Mouse (Mus musculus): ENCODE measurements around the gene Slc7a1. TPM values are rescaled to one million over a fixed set of nuclear protein-coding genes. Genes with fewer than 3 reads are reported as not detected.

The Slc7a1 gene
- polyA plus RNA-seq, 1 experiment from 2014 or later: 12.3 TPM

- WGBS: 95% methylated on average over 3 of the region's 3 CpGs
Observed at GRCm38 (mm10) chr5:148367816-148368215, 31.9 kb downstream of the Slc7a1 start.

GRCm38 (mm10) chr5:148366455-148366854 is 33.2 kb downstream of the Slc7a1 start:
- Histone ChIP-seq H3K4me1 (replicated peaks; ENCODE audit: insufficient read depth, low read length) (peaks cover 7% of the 10 kb centered on the region; the same call in 1 of the 2 replicates), H3K36me3 (ENCODE audit: insufficient read depth, low read length) (no peaks in the 10 kb centered on the region), H3K9me3 (replicated peaks; ENCODE audit: low read length) (no peaks in the 10 kb centered on the region), H3K27me3 (ENCODE audit: insufficient read depth, low read length) (no peaks in the 10 kb centered on the region), H3K9ac (ENCODE audit: low read depth, low read length) (no peak overlapping the region), H3K27ac (no peak overlapping the region), H3K4me3 (replicated peaks; ENCODE audit: low read depth, low read length) (no peak overlapping the region), H3K4me2 (ENCODE audit: low read length) (no peak overlapping the region)
- TF ChIP-seq CTCF (IDR thresholded peaks at IDR 0.05; ENCODE audit: low read depth): no peak
- ATAC-seq (replicated peaks; ENCODE audit: low FRiP score, low read depth) (no peak), DNase-seq (ENCODE audit: low spot score) (no peak)
- 80% methylated on average over 9 of the region's 9 CpGs for WGBS

More at GRCm38 (mm10) chr5:148367816-148368215, 31.9 kb downstream of the Slc7a1 start:
- H3K27ac ChIP-seq: no peak overlapping the region
- ATAC-seq (replicated peaks; ENCODE audit: low FRiP score, low read depth): no peak
- no peak for TF ChIP-seq CTCF (IDR thresholded peaks at IDR 0.05; ENCODE audit: low read depth)
- peaks cover 6% of the 10 kb centered on the region; the same call in 1 of the 2 replicates for H3K4me1 ChIP-seq (replicated peaks; ENCODE audit: insufficient read depth, low read length)
- no peak overlapping the region for H3K4me2 ChIP-seq (ENCODE audit: low read length)
- no peaks in the 10 kb centered on the region for H3K27me3 ChIP-seq (ENCODE audit: insufficient read depth, low read length)
- no peak for DNase-seq (ENCODE audit: low spot score)
- H3K9me3 ChIP-seq (replicated peaks; ENCODE audit: low read length): no peaks in the 10 kb centered on the region
- no peaks in the 10 kb centered on the region for H3K36me3 ChIP-seq (ENCODE audit: insufficient read depth, low read length)
- no peak overlapping the region for H3K4me3 ChIP-seq (replicated peaks; ENCODE audit: low read depth, low read length)
- no peak overlapping the region for H3K9ac ChIP-seq (ENCODE audit: low read depth, low read length)

DNA sequence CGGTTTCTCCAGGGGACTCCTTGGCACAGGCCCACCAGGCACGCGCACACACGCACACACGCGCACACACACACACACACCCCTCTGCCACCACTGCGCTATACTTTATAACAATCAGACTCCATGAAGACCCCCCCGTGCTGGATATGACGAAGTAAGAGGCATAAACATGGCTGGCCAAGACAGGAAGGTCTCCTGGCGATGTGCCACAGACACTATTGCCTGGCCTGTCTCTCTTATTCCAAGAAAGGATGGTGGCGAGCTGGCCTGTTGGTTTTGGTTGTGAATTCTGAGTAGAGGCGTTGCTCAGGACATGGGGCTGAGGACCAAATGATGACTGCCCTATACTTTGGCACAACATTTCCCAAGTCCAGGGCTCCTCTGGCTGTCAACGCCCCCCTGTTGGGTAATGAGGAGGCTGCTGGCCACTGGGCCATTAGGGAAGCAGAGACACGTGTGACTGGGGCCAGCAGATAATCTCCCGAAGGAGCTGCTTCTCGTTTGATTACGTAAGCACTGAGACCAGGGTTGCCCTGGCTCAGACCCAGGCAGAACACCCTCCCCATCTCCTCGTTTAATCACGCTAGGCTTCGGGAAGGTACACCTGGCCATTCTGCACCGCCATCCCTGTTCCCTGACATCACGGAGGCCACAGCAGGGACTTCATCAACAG is 36.1 kb downstream of the Slc7a1 start:
- no peak for TF ChIP-seq CTCF (IDR thresholded peaks at IDR 0.05; ENCODE audit: low read depth)
- H3K9me3 ChIP-seq (replicated peaks; ENCODE audit: low read length): no peaks in the 10 kb centered on the region
- no peak overlapping the region for H3K4me3 ChIP-seq (replicated peaks; ENCODE audit: low read depth, low read length)
- no peak overlapping the region for H3K9ac ChIP-seq (ENCODE audit: low read depth, low read length)
- no peaks in the 10 kb centered on the region for H3K36me3 ChIP-seq (ENCODE audit: insufficient read depth, low read length)
- no peak for DNase-seq (ENCODE audit: low spot score)
- ATAC-seq (replicated peaks; ENCODE audit: low FRiP score, low read depth): no peak
- peaks cover 7% of the 10 kb centered on the region; the same call in 1 of the 2 replicates for H3K4me1 ChIP-seq (replicated peaks; ENCODE audit: insufficient read depth, low read length)
- WGBS: 75% methylated on average over 22 of the region's 22 CpGs
- no peaks in the 10 kb centered on the region for H3K27me3 ChIP-seq (ENCODE audit: insufficient read depth, low read length)
- no peak overlapping the region for H3K27ac ChIP-seq
- no peak overlapping the region for H3K4me2 ChIP-seq (ENCODE audit: low read length)

DNA sequence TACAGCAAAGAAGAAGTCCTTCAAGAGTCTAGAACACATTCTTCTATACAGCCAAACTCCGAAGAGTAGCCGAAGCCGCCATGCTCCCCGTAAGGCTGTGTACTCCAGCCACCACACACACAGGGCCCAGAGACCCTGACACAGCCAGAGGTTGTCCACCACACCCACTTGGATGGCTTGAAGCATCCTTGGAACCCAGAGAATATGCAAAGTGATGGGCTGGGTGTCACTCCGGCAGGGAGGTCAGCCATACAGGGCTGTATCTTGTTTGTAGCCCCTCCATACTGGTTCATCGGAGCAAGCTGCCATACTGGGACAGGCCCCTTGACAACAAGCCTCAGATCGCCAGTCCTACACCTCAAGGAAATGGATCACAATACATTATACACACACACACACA is 37.4 kb downstream of the Slc7a1 start:
- WGBS: 98% methylated on average over 7 of the region's 7 CpGs
- TF ChIP-seq CTCF (IDR thresholded peaks at IDR 0.05; ENCODE audit: low read depth): no peak

GRCm38 (mm10) chr5:148361759-148362010 is 38.0 kb downstream of the Slc7a1 start:
- no peak for ATAC-seq (replicated peaks; ENCODE audit: low FRiP score, low read depth)
- no peak for DNase-seq (ENCODE audit: low spot score)
- H3K9me3 ChIP-seq (replicated peaks; ENCODE audit: low read length): no peaks in the 10 kb centered on the region
- 14% methylated on average over 3 of the region's 3 CpGs for WGBS
- peaks cover 7% of the 10 kb centered on the region; the same call in 1 of the 2 replicates for H3K4me1 ChIP-seq (replicated peaks; ENCODE audit: insufficient read depth, low read length)
- H3K36me3 ChIP-seq (ENCODE audit: insufficient read depth, low read length): no peaks in the 10 kb centered on the region
- H3K9ac ChIP-seq (ENCODE audit: low read depth, low read length): no peak overlapping the region
- no peak overlapping the region for H3K4me2 ChIP-seq (ENCODE audit: low read length)
- no peak overlapping the region for H3K4me3 ChIP-seq (replicated peaks; ENCODE audit: low read depth, low read length)
- H3K27me3 ChIP-seq (ENCODE audit: insufficient read depth, low read length): no peaks in the 10 kb centered on the region
- no peak for TF ChIP-seq CTCF (IDR thresholded peaks at IDR 0.05; ENCODE audit: low read depth)
- H3K27ac ChIP-seq: peak overlapping the region; percentile 56

More for the DNA sequence above, 37.4 kb downstream of the Slc7a1 start:
- Histone ChIP-seq H3K4me3 (replicated peaks; ENCODE audit: low read depth, low read length) (no peak overlapping the region), H3K27ac (peak overlapping the region; percentile 56), H3K9me3 (replicated peaks; ENCODE audit: low read length) (no peaks in the 10 kb centered on the region), H3K27me3 (ENCODE audit: insufficient read depth, low read length) (no peaks in the 10 kb centered on the region), H3K4me1 (replicated peaks; ENCODE audit: insufficient read depth, low read length) (peaks cover 7% of the 10 kb centered on the region; the same call in 1 of the 2 replicates), H3K36me3 (ENCODE audit: insufficient read depth, low read length) (no peaks in the 10 kb centered on the region), H3K4me2 (ENCODE audit: low read length) (no peak overlapping the region), H3K9ac (ENCODE audit: low read depth, low read length) (no peak overlapping the region)
- ATAC-seq (replicated peaks; ENCODE audit: low FRiP score, low read depth) (no peak), DNase-seq (ENCODE audit: low spot score) (no peak)

- ATAC-seq (replicated peaks; ENCODE audit: low FRiP score, low read depth): peak; percentile 79
Observed at GRCm38 (mm10) chr5:148360922-148361758, 38.6 kb downstream of the Slc7a1 start.

More at GRCm38 (mm10) chr5:148360922-148361758, 38.6 kb downstream of the Slc7a1 start:
- no peak overlapping the region for H3K9ac ChIP-seq (ENCODE audit: low read depth, low read length)
- no peaks in the 10 kb centered on the region for H3K27me3 ChIP-seq (ENCODE audit: insufficient read depth, low read length)
- peaks cover 7% of the 10 kb centered on the region; the same call in 1 of the 2 replicates for H3K4me1 ChIP-seq (replicated peaks; ENCODE audit: insufficient read depth, low read length)
- no peak overlapping the region for H3K4me2 ChIP-seq (ENCODE audit: low read length)
- no peaks in the 10 kb centered on the region for H3K9me3 ChIP-seq (replicated peaks; ENCODE audit: low read length)
- no peaks in the 10 kb centered on the region for H3K36me3 ChIP-seq (ENCODE audit: insufficient read depth, low read length)
- peak overlapping the region; percentile 68 for H3K27ac ChIP-seq
- WGBS: 49% methylated on average over 16 of the region's 16 CpGs
- no peak overlapping the region for H3K4me3 ChIP-seq (replicated peaks; ENCODE audit: low read depth, low read length)
- peak; percentile 44 for DNase-seq (ENCODE audit: low spot score)
- no peak for TF ChIP-seq CTCF (IDR thresholded peaks at IDR 0.05; ENCODE audit: low read depth)

Data from kidney, postnatal 0 days (tissue).